Mouse (Mus musculus): Measurements from ENCODE around the gene Hist1h3e.
"Not testable (repeated sequence)": the region's sequence is repeated elsewhere in the genome, so short reads cannot be mapped to it uniquely, and the experiment has no call there.

DNA sequence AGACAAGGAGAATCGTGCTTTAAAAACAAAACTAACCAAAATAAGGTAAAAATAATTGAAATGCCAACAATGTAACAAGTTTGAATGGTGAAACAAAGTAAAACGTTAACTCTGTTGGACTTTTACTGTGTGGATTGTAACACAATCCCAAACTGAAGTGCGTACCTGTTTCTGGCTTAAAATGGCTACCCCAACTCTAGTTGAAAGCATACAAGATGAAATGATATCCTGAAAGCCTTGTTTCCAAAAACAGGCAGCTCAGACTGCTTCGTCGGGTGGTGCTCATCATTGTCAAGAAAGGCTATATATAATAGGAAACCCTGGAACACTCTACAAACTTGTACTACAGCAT lies 662 bp downstream of the Hist1h3e start:
- not testable (repeated sequence) for TF ChIP-seq CTCF (IDR thresholded peaks at IDR 0.05; ENCODE audit: control insufficient read depth, insufficient read depth, insufficient read length); CEBPB (IDR thresholded peaks at IDR 0.05; ENCODE audit: low read depth); MAX (IDR thresholded peaks at IDR 0.05)

Data from C2C12 (cell line).